Mouse (Mus musculus) spleen, embryonic (tissue): ENCODE measurements around the gene Inpp5d.

ENCODE experiments used
- CTCF ChIA-PET: fragments of 350-600 bp; sonication (Branson Sonifier 250); formaldehyde crosslinking; loops from one replicate; lab custom pipeline; 2022; lab: Charles Lee

Gene Inpp5d

GRCm38 (mm10) chr1:87620211-87620668, at the start of gene Inpp5d:
Inpp5d (plus strand) TSS chr1:87620312.
- CTCF ChIA-PET: interaction anchor here (1.1 to 2.5 kb wide), 2 partner anchors 15 to 18 kb away, joined by 3 to 11 read pairs; no protein-coding TSS in a partner anchor

DNA sequence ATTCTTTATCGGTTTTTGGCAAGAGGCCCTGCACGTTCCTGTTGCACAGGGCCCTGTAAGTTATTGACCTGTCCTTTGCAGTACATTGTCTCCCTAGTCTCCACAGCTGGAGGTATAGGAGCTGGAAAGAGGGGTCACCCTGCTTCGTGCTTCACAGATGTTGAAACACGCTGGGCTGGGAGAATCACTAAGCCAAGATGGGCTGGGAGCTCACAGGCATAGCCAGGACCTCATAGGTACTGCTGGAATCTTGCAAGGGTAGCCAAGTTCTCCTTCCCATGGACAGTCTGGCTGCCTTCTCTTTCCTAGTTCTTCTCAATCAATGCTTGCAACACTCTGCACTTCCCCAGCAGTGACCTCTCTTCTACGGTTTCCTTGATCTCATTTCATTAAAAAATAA, 46.9 kb upstream of the Inpp5d start:
- CTCF ChIA-PET: no interaction called here

- CTCF ChIA-PET: no interaction called here
Observed at GRCm38 (mm10) chr1:87573800-87574215, 46.3 kb upstream of the Inpp5d start, which contains the start of gene Ngef. Ngef (minus strand) TSS chr1:87573870.

GRCm38 (mm10) chr1:87574353-87574752, 45.8 kb upstream of the Inpp5d start:
- CTCF ChIA-PET: no interaction called here

DNA sequence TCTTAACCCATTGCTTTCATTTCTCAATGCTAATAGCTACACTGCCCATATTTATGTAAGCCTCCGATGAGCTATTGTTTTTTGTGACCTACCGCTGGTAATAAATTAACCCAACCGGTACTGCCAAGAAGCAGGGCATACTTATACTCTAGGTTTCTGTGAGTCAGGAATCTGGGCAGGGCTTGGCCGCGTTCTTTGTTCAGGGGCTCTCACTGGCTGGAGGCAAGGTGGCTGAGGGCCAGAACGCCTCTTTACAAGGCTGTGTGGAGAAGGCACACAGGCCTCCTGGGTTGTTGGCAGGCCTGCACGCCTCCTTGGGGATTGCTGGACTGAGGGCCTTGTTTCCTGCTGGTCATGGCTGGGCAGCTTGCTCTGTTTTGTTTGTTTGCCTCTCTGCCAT, 45.3 kb upstream of the Inpp5d start:
- CTCF ChIA-PET: no interaction called here

DNA sequence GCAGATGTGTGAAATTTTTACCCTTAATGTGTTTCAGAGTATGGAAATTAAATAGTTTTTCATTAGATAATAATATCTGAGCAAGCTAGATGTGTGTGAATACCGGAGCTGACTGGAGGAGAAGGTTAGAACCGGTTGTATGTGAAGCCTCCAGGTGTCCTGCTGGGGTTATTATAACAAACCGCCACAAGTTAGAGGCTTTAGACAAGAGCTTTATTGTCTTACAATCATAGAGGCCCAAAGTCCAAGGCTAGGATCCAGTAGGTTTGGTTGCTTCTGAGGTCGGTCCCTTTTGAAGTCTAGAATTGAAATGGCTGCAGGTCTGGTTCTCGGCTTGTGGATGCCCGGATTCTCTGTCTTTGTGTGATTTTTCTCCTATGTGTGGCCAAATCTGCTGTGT, 41.1 kb upstream of the Inpp5d start:
- CTCF ChIA-PET: no interaction called here

GRCm38 (mm10) chr1:87580824-87581223, 39.3 kb upstream of the Inpp5d start:
- CTCF ChIA-PET: interaction anchor here (1.0 kb wide), 1 partner anchor 105 kb away, joined by 3 read pairs; no protein-coding TSS in a partner anchor

DNA sequence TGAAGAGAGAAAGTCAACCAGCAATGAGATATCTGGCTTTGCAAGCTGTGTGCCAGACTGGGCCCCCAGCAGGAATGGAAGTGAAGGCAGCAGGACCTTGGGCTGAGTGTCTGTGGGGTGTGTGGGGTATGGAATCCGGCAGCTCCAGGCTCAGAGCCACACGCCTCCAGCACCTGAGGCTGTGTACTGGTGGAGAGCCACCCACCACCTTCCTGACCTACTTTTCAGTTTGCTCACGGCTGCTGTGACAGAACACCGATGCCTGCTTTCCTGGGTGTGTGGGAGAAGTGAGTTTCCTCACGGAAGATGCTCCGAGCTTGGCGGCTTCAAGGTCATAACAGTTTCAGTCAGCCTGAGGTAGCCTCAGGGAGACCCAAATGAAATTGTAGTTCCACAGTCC, 30.9 kb upstream of the Inpp5d start:
- CTCF ChIA-PET: no interaction called here

- CTCF ChIA-PET: no interaction called here
Observed at GRCm38 (mm10) chr1:87589980-87590379, 30.1 kb upstream of the Inpp5d start.

DNA sequence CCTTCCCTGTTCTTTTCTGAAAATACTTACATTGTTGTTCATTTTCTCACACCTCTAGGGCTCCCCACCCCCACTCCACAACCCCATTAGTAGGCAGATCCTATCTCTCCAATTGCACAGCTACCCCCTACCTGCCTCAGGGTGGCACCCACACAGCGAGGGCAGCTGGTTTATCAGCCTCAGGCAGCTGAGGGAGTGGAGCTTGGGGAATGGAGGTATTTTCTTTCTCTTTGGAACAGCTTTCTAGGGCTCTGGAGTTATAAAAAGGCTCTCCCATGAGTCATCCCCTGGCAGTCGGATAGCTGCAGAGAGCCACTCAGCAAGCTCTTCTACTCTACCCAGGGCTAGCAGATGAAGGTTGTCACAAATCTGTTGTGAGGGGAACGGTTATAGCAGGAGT, 25.9 kb upstream of the Inpp5d start:
- CTCF ChIA-PET: no interaction called here

DNA sequence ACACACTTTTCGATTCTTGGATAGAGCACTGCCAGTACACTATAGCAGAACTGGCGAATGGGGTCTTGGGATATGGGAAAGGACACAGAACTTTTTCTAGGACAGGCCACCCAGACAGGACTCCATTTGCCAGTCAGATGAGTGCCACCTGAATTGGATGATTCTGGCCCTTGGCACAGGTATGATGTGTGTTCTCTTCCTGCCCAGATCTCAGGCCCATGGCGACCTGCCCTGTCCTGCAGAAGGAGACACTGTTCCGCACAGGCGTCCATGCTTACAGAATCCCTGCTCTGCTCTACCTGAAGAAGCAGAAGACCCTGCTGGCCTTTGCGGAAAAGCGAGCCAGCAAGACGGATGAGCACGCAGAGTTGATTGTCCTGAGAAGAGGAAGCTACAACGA, 25.4 kb upstream of the Inpp5d start:
- CTCF ChIA-PET: interaction anchor here (1.0 kb wide), 1 partner anchor 11 kb away, joined by 3 read pairs; no protein-coding TSS in a partner anchor

DNA sequence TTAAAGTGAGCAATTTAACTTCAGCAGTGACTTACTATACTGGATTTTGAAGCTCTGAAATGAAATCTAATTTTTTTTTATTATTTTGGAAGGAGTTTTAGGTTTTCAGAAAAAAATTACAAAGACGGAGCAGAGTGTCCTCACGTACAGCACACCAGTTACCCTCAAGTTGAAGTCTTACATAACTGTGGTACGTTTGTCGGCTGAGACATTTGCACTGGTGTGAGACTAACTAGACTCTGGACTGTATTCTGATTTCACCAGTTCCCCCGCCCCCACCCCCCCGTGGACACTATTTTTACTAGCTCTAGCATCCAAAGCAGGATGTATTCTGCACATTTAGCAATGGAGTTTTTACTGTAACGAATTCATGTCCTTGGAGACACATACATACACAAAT, 19.6 kb upstream of the Inpp5d start:
- CTCF ChIA-PET: no interaction called here

DNA sequence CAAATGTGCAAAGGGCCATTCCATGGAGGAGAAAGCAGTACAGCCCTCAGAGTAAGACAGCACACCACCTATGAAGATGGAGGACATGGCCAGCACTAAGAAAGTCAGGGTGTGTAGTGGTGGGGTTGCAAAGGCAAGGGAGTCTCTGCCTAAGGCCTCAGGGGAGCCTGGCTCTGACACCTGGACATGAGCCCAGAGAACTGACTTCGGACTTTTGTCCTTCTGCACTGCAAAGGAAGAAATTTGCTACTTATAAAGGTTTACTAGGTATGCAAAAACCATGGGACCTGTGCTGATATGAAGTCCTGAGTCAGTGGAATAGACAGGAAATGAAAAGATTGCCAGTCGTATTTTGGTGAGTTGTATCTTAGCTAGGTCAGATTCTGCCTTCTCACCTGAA, 18.3 kb upstream of the Inpp5d start:
- CTCF ChIA-PET: no interaction called here

- CTCF ChIA-PET: interaction anchor here (1.0 kb wide), 1 partner anchor 8 kb away, joined by 3 read pairs; no protein-coding TSS in a partner anchor
Observed at GRCm38 (mm10) chr1:87603389-87603788, 16.7 kb upstream of the Inpp5d start.

DNA sequence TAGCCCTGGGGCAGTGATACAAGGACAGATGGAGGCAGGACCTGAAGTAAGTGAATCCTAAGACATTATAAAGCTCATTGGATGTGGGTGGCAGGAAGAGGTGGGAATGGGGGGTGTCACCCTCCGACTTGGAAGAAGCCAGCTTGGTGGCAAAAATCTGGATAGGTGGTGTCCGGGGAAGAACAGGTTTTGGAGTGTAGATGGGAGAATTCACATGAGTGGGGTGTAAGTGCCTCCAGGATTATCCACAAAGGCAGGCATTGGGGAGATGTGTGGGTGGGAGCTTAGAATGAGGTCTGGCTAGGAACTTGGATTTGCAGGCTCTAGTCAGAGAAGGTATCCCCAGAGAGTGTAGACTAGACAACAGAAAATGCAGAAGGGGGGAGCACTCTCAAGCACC, 14.8 kb upstream of the Inpp5d start:
- CTCF ChIA-PET: interaction anchor here (0.7 to 0.9 kb wide), 2 partner anchors 10 to 25 kb away, joined by 3 read pairs; no protein-coding TSS in a partner anchor

DNA sequence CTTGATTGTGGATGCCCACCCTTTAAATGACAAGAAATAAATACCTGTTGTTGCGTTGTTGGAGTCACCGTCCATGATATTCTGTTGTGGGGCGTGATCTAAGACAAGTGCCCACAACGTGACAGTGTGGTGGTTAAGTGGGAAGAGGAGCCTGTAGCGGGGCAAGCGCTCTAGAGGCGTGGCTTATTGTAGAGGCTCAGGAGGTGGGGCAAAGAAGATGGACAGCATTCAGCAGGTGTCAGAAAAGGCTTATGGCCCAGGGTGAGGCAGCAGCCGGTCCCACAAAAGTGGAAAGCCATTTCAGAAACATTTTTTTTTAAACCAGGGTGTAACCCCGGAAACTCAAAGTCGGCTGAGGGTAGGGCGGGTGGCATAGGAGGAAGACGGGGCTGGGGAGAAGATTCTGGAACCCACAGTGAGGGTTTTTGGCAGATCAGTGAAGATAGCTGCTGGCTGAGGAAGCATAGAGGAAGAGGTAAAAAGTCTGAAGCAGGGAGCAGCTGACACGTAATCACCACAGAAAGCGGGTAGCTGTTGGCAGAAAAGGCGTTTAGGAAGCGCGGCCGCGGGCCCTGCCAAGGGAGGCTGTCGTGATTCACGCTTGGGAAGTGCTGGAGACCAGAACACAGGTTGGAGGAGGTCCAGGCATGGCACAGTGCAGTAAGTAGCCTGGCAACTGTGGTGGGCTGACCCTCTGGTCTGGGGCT, 12.6 kb upstream of the Inpp5d start:
- CTCF ChIA-PET: interaction anchor here (0.7 to 1.1 kb wide), 2 partner anchors 12 to 130 kb away, joined by 3 to 5 read pairs; no protein-coding TSS in a partner anchor

GRCm38 (mm10) chr1:87608416-87609046, 11.6 kb upstream of the Inpp5d start:
- CTCF ChIA-PET: no interaction called here

DNA sequence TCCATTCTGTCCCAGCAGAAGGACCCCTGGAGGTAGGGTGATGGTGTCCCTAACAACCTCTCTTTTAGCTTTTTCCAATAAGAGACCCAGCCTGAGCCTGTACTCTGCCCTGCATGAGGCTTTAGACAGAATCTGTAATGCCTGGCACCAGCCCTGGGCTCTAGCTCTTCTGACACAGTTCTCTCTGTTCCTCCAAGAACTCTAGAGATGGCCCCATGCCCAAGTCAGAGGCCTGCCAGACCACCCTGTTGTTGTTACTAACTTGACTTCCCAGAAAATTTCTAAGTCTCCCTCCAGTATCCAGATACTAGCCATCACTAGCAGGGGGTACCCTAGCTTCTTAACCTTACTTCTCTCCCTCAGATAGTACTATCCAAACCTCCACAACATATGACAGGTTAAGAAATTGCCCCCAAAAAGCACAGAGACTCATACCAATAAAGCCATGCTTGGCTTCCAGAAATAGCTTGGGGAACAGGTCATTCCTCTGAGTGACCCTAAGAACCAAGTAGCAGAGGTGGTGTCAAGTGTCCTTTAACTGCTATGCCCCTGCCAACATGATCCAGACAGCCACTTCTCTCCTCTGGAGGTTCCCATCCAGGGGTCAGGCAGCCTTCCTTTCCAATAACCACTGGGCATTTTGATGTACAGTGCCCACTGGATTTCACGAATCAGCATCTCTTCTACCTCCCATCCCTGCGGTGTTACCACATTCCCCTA, 5.4 kb upstream of the Inpp5d start:
- CTCF ChIA-PET: no interaction called here

DNA sequence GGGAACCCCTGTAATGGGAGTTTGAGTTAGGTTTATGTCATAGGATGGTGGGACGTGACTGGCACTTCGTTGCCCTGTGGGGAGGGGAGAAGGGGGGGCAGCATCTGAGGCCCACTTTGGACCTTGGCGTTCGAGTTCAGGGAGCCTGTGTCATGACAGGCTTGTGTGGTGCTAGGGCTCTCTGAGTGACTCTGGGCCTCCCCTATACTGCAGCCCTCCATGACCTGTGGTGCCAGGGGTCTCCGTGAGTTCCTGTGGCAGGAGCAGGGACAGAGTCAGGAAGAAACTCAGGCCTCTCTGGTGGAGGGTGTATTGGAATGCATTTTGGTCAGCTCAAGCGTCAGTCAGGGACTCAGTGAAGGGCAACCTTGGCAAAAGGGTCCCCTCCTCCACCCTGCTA, 581 bp downstream of the Inpp5d start:
- CTCF ChIA-PET: interaction anchor here (1.1 to 2.5 kb wide), 2 partner anchors 14 to 34 kb away, joined by 7 to 11 read pairs; no protein-coding TSS in a partner anchor

DNA sequence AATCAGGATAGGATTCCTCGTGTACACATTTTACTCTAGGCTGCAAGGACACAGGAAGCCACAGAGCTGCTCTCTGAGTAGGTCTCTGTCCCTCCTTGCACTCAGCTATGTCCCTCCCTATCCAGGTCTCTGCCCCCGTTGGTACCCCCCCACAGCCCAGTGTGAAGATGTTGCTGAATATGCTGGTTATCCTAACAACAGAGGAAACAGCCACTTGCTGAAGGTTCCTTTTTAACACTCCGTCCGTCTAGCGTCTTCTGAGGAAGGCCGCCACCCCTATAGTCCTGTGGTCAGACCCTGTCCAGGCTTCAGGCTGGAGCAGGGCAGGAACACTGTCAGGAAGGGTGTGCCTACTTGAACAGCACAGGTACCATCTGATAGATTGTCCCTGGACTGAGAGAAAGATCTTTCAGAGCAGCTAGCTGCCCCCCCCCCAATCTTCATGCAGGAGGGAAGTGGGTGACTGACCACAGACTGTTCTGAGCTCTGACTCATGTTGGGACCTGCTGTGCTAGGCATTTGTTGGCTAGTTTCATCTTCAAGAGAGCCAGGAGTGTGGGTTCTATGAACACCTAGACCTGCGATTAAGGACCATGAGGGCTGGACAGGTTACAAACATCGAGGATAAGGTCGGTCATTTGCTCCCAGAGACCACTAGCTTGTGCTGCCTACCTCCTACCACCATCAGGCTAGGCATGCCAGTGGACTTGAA, 1.2 kb downstream of the Inpp5d start:
- CTCF ChIA-PET: interaction anchor here (0.6 to 2.5 kb wide), 3 partner anchors 14 to 50 kb away, joined by 3 to 11 read pairs (median 7); no protein-coding TSS in a partner anchor

- CTCF ChIA-PET: interaction anchor here (0.6 to 2.5 kb wide), 3 partner anchors 13 to 51 kb away, joined by 3 to 11 read pairs (median 7); no protein-coding TSS in a partner anchor
Observed at GRCm38 (mm10) chr1:87621858-87622279, 1.8 kb downstream of the Inpp5d start.
